Mouse (Mus musculus) T-helper 17 cell (primary cell): ENCODE results near the gene Hcn2.

Source experiments
- in situ Hi-C, 2 experiments: fragments of 300-600 bp; cut with MboI, MseI; formaldehyde crosslinking; loops; 1 replicate in 1 of 2; 2 replicates in 1 of 2; pipeline ENCODE4 v1.15.1; 2025; ENCODE audit warnings: high pct_unique_total_duplicates in 2 of 2

Hcn2 gene

DNA sequence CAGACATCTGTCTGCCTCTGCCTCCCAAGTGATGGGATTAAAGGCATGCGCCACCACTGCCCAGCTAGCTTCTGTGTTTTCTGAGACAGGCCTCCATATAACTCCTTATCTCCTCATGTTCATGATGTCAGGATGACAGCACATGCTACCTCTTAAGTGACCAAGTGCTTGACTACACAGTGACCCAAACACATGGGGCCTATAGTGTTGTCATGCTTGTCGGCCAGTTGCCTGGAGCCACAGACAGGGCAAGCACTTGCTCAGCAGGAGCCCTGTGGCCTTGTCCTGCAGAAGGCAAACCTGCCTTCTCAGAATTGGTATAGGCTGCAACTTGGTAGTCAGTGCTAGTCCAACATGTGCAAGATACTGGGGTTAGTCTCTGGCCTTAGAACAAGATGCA is 30.2 kb upstream of the Hcn2 start:
- in situ Hi-C loops, result loop anchor here in 1 of 2 experiments (5.0 kb wide), 1 partner anchor 361 kb away; the partner anchor contains the start of gene Gpx4

DNA sequence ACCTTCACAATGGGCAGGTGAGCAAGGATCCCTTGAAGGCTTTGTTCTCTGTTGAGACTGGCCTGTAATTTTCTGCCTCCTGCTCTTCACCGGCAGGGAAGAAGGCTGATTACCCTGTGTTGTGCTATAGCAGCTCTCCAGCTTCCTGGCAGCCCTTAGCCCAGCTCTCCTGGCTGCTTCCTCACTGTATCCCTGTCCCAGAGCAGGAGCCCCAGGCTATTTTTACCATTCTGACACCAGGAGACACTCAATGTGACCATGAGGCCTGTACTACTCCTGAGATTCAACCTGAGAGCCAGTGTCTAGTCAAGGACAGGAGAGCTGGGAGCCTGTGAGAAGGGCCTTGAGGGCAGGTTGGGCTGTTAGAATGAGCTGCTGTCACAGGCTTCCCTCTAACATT is 29.7 kb upstream of the Hcn2 start:
- in situ Hi-C loops, result loop anchor here in 1 of 2 experiments (5.0 kb wide), 1 partner anchor 361 kb away; the partner anchor contains the start of gene Gpx4

DNA sequence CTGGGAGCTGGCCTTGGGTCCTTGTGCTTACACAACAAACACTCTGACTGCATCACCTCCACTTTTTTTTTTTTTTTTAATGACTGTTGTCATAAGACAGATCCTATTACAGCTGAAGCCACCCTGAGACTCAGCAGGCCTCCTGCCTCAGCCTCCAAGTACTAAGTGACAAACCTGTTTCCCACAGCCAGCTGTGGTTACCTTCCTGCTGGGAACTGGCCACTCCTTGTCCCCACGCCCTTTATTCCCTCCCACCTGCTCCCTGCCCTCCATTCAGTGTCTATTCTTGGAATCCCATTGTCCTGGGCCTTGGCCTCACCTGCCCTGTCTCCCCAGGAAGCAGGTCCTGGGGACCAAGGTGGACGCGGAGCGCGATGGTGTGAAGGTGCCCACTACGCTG is 28.9 kb upstream of the Hcn2 start:
- in situ Hi-C loops, result loop anchor here in 1 of 2 experiments (5.0 kb wide), 1 partner anchor 360 kb away; the partner anchor contains the start of gene Gpx4

DNA sequence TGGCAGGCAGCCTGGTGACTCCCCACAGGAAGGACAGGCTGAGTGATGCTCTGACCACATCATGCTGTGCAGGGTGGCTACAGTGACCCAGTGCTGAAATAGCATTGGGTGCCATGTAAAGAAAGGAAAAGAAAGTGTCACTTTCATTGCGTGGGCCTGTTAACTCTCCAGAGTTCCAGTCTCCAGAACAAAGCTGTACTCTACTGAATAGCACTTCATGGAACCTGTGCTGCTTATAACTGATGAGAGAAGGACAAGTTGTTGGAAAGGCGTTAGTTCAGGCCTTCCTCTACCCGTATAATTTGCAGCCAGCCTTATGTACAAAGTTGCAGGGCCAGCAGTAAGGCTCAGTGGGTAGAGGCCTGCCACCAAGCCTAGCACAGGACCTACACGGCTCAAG is 27.7 kb upstream of the Hcn2 start, which contains the start of gene Gzmm:
Gene Gzmm (plus strand): TSS at position 301 of the 400 bp plus-strand sequence.
- in situ Hi-C loops, result loop anchor here in 1 of 2 experiments (5.0 kb wide), 1 partner anchor 359 kb away; the partner anchor contains the start of gene Gpx4

DNA sequence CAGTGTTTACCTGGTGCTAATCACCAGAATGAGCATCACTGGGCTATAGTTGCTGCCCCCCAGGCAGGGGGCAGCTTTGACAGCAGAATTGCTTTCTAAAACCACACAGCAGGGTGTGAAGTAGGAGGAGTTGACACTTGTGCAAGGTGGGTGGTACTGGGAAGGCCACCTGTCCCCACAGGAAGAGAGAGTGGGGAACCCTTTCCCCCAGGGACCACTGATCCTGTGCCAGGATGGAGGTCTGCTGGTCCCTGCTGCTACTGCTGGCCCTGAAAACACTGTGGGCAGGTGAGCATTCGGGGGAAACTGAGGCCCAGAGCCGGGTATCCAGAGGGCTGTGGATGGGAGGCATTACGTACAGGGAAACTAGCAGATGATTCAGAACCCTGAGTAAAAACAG is 27.3 kb upstream of the Hcn2 start:
- in situ Hi-C loops, result loop anchor here in 1 of 2 experiments (5.0 kb wide), 1 partner anchor 358 kb away; the partner anchor contains the start of gene Gpx4

DNA sequence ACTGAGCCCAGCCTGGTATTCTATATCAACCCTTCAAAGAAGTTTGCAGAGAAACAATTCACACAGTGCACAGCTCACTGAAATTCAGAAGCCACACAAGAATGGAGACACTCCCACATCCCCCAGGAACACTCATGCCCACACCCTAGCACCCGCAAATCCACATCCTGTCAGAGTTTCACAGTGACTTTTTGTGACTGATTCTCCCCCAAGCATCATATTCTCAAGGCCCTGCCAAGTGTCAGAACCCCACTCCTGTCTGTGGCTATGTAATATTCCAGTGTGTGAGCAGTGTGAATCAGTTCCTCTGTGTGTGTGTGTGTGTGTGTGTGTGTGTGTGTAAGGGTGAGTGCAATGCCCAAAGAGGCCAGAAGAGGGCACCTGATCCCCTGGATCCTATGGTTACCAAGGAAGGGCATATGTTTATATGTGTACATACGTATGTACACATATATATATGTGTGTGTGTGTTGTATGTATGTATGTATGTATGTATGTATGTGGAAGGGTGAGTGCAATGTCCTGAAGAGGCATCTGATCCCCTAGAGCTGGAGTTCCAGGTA is 24.4 kb upstream of the Hcn2 start:
- in situ Hi-C loops, result no loop called here

DNA sequence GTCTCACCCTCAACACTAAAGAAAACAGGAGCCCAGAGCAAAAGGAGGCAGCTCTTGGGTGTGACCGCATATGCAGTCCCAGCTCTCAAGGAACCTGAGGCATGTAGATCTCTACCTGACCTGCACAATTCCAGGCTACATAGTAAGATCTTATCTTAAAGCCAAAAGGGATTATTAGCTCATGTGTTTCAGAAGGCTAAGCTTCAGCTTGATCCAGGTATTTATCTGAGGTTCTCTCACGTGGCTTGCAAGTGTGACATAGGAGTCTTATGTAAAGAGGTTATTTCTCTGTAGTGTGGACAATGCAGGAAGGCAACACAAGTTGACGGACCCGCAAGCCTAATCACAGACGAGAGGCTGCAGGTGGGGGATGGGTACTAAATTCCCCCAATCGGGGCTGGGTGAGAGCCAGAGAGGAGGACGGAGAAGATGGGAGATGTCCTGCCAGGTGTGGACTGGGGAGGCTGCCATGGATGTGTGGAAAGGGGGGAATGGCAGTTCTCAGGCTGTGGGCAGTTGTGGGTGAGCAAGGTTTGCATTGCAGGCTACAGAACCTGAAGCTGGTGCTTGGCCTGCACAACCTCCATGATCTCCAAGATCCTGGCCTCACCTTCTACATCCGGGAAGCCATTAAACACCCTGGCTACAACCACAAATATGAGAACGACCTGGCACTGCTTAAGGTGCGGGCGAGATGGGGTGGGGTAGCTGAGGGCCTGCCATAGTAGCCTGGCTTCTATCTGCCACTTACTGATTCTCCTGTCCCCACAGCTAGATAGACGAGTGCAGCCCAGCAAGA is 22.7 kb upstream of the Hcn2 start:
- in situ Hi-C loops, result no loop called here

DNA sequence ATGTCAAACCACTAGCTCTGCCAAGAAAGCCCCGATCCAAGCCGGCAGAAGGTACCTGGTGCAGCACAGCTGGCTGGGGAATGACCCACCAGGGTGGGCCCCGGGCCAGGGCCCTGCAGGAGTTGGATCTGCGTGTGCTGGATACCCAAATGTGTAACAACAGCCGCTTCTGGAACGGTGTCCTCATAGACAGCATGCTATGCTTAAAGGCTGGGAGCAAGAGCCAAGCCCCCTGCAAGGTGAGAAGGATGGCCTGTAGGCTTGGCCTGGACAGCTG is 22.1 kb upstream of the Hcn2 start:
- in situ Hi-C loops, result no loop called here

DNA sequence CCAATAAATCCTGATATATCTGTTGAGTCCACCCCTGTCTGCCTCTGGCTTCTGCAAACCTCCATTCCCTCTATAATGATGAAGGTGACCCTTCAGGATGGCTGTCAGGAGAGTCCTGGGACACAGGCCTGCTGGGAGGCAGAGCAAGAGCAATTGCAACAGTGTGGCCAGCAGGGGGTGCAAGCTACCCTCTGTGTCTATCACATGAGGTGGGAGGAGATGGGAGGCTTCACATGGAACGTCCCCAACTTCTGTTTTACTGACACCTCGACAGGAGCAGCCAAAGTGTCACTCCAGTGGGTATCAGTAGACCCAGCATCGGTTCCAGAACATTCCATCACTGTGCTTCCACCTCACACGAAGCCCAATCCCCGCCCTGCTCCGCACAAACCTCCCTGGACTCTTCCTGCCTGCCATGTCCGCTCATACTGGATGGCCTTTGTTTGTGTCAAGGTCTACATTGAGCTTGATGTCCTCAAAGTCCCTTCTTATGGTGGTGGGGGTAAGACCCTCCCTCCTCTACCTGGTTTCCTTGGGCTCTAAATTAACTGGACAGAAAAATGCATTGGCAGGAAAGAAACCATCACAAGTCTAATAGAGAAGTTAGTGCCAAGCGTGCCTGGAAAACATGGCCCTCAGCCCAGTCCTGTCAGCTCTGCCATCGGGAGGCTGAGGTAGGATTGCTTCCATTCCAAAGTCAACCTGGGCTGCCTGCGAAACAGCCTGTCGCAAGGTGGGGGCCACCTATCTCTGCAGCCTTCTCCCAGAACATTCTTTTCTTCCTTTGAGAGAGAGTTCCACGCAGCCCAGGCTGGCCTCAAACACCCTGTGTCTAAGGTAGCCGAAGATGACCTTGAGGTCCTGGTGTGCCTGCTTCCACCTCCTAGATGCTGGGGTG is 21.0 kb upstream of the Hcn2 start:
- in situ Hi-C loops, result loop anchor here in 1 of 2 experiments (5.0 kb wide), 1 partner anchor 82 kb away; the partner anchor contains the start of gene Fstl3

DNA sequence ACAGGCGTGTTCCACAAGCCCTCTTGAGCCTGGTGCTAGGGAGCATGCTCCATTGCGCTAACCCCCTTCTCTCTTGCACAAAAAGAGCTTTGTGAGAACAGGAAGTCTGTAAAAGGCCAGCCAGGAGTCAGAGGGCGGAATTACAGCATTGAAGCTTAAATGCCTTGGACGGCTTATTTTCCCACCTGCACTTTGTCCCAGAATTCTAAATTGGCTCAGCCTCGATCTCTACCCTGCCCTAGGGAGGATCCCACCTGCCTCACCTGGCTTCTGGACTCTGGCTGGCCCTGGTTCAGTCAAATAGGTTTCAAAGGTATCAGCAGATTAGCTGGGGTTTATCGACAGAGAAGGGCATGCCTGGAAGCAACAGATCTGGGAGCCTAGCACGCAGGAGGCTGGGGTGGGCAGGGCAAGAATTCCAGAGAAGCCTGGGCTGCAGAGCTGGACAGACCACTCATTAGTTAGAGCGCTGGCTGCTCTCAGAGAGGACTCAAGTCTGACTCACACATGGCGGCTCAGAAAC is 20.2 kb upstream of the Hcn2 start:
- in situ Hi-C loops, result loop anchor here in 1 of 2 experiments (5.0 kb wide), 1 partner anchor 81 kb away; the partner anchor contains the start of gene Fstl3

DNA sequence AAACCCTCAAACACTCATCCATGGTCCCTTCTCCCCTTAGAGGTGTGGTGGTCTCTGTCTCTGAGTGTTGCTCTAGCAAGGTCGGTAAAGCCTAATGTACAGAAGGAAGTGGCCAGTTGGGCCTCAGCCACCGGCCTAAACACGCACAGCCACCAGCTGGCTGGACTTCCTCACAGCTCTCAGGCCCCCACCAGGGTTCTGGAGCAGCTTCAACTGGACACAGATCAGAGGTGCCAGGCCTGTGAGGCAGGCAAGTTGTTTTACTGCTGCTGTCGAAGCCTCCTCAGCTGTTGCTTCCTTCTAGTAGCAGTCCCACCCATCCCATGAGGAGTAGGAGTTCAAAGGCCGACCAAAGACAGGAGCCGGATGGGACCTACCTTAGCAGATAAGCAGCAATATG is 18.5 kb upstream of the Hcn2 start:
- in situ Hi-C loops, result loop anchor here in 1 of 2 experiments (5.0 kb wide), 1 partner anchor 79 kb away; the partner anchor contains the start of gene Fstl3

DNA sequence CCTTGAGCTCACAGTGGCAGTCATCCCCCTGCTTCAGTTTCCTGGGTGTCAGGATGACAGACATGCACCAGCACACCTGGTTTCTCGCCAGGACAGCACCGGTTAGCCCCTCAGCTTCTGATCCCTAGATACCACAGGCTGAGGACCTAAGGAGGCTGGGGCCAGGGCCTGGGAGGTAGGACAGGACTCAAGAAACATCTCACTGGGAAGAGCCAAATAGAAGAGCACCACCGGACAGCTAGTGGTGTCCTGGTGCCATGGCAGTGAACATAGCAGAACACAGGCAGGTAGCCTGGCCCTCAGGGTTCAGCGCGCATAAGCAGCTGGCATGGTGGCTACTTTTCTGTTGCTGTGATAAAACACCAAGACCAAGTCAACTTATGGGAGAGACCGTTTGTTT is 18.0 kb upstream of the Hcn2 start:
- in situ Hi-C loops, result loop anchor here in 1 of 2 experiments (5.0 kb wide), 1 partner anchor 79 kb away; the partner anchor contains the start of gene Fstl3

DNA sequence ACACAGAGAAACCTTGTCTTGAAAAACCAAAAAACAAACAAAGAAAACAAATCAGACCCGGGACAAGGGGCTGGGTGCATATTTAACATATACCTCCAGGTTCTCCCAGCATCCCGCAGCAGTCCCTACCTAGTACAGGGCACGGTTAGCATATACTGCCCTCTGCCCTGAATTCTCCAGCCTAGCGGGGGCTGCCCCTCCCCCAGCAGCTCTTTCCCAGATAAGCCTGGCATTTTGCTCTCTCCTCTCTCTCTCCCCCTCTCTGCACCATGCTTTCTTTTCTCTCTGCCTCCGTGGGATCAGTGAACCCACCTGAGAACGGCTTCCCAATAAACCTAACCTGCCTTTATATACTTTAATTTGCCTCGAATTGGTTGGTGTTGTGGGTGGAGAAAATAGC is 15.8 kb upstream of the Hcn2 start:
- in situ Hi-C loops, result loop anchor here in 1 of 2 experiments (25.0 kb wide), 1 partner anchor 1713 kb away; the partner anchor contains the start of gene 1810043G02Rik

DNA sequence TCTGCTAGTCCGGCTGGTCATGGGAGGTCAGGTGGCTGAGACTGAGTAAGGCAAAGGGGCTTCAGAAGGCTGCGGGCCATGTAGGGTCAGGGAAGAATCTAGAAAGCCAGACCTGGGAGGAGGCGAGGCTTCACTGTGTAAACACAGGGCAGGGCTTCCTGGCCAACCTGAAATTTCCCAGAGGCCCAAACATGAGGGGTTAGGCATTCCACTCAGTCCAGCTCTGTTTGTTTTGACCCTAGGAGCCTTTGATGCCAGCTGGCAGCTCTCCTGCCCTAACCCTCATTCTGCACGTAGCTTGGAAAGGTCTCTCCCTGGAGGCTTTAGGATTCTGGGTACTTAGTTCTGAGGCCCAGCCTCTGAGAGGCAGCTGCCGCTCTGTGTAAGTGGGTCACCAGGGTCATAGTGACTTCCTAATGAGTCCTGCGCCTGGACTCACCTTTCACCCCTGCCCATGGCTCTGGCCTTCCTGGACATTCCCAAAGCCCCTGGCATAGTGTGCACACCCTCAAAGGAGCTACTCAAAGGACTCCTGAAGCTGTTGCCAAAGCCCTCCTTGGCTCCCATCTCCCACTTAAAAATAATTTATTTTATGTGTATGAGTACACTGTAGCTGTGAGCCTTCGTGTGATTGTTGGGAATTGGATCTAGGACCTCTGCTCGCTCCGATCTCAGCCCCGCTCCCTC is 14.8 kb upstream of the Hcn2 start:
- in situ Hi-C loops, result loop anchor here in 1 of 2 experiments (25.0 kb wide), 1 partner anchor 1714 kb away; the partner anchor contains the start of gene 1810043G02Rik

DNA sequence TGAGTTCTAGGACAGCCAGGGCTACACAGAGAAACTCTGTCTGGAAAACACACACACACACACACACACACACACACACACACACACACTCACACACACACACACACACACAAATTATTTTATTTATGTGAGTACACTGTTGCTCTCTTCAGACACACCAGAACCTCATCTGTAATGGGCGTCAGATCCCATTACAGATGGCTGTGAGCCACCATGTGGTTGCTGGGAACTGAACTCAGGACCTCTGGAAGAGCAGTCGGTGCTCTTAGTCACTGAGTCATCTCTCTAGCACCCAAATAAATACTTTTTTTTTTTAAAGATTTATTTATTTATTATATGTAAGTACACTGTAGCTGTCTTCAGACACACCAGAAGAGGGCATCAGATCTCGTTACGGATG is 13.5 kb upstream of the Hcn2 start:
- in situ Hi-C loops, result loop anchor here in 1 of 2 experiments (25.0 kb wide), 1 partner anchor 1716 kb away; the partner anchor contains the start of gene 1810043G02Rik

DNA sequence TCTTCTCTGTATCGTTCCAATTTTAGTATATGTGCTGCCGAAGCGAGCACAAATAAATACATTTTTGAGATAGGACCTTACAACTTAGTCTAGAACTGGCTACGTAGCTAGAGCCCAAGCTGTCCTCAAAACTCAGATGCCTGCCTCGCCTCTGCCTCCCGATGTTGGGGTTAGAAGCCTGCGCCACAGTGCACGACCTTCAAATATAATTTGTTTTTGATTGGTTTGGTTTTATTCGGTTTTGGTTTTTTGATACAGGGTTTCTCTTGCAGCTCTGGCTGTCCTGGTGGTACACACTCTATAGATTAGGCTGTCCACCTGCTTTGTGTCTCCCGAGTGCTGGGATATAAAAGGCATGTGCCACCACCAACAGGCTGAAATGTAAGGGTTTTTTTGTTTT is 12.9 kb upstream of the Hcn2 start:
- in situ Hi-C loops, result loop anchor here in 1 of 2 experiments (25.0 kb wide), 1 partner anchor 1716 kb away; the partner anchor contains the start of gene 1810043G02Rik

DNA sequence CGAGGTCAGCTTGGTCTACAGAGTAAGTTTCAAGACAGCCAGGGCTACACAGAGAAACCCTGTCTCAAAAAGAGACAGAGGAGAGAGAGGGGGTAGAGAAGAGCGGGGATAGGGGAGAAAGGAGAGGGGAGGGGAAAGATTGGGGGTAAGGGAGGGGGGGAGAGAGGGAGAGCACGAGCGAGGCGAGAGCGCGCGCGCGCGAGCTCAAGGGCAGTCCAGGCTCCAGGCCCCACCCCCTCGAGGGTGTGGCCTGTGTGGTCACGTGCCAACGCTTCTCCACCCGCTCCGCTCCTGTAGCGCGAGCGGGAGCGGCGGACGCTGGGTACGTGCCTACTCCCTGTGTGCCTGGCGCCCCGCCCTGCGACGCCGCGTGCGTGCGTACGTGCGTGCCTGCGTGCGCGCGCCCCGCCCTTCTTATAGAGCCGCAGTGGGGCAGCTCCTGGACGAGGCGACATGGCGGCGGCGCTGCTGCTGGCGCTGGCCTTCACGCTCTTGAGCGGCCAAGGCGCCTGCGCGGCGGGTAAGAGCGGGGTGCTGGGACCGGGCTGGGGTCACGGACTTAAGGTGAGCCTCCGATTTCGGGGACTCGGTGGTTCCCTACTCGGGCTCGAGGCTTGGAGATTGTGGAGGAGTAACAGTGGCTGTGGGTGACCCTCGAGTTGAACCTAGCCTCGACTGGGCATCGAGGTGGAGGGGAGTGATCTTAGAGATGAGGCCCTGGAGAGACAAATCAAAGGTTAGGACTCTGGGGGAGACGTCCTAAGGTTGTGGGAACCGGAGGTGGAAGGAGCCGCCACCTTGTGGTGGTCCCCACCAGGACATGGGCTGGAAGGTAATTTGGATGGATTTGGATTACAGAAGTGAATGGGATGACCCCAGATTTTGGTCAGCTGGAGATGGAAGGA is 12.1 kb upstream of the Hcn2 start, which contains the start of gene Bsg:
Gene Bsg (plus strand): TSS at position 427 of the 905 bp plus-strand sequence.
- in situ Hi-C loops, result loop anchor here in 1 of 2 experiments (25.0 kb wide), 1 partner anchor 1717 kb away; the partner anchor contains the start of gene 1810043G02Rik

DNA sequence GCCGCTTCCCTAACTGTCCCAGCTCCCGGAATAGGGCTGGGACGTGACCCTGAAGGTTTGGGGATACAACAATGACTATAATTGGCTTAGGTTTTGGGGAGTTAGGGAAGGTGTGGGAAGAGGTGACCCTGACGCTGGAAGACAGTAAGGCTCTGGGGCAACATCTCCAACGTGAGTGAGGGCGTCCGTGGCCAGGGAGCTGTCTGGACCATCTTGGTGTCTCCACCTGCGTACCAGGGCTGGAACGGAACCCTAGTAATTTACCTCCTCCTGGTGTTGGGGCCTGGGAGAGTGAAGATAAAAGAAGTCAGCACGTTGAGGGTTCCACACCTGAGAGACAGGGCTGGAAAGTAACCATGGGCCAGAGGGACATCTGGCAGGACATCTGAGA is 11.5 kb upstream of the Hcn2 start:
- in situ Hi-C loops, result loop anchor here in 1 of 2 experiments (25.0 kb wide), 1 partner anchor 1718 kb away; the partner anchor contains the start of gene 1810043G02Rik

DNA sequence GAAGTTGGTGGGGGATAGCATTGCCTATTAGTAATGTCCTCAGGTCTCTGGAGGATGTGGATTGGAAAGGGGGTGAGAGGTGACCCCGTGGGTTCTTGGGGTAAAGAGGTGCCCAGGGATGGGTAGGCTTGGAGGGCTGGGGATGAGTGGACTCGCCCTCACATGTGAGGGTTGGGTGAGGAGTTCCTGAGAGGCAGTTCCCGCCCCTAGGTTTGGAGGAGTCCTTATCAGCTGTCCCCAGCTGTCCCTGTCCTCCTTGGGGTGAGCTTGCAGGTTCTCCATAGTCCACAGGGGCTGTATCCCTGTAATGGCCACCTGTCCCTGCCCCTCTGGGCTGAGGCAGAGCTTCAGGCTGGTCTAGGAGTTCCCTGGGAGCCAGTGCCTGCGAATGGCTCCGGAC is 10.5 kb upstream of the Hcn2 start:
- in situ Hi-C loops, result loop anchor here in 1 of 2 experiments (25.0 kb wide), 1 partner anchor 1719 kb away; the partner anchor contains the start of gene 1810043G02Rik
